Mouse (Mus musculus): ENCODE measurements around the gene Krr1. TPM values are rescaled to one million over a fixed set of nuclear protein-coding genes. Genes with fewer than 3 reads are reported as not detected.

Gene Krr1
- polyA plus RNA-seq (2014; fragmentation: Nextera tagmentation; extraction: Ambion mirVana), result 53.9 and 55.6 TPM in 2 replicates

DNA sequence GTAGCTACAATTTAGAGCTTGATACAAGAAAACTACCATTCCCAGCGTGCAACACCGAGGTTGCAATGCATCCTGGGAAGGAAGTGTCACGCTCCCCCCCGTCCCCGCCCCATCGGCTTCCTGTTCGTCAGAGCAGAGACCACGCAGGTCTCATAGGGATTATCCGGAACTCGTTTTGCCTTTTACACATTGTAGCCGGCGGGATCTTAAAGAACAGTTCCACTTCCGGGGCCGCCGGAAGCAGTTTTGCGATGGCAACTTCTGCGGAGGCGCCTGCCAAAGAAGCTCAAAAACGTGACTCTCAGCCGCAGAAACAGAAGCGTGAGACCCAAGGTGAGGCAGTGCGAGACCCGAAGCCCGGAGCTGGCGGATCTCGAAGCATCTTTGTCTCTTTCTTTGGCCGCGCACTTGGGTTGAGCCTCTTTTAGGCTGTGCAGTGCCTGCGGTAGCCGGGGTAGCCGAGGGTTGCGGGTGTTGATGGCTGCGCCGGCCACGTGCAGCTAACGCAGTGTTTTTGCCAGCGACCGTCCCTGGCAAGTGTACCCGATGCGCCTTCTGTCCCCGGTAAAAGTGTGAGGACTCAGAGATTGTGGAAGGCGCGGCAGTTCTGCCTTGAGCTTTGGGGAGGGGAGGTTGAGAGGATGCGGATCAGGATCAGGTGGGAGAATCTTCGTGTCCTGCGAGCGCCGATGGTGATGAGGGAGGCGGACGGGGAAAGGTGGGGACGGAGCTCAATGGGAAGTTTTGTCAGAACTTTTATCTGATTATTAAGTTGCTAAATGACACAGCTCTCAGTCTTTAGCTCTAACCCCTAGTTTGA is at the start of gene Krr1:
Gene Krr1, plus strand, starts transcription at position 123 of the 820 bp plus-strand sequence.
- H3K4me1 ChIP-seq (ENCODE audit: insufficient read depth), result peaks cover 4% of the 10 kb centered on the region; the same call in 1 of the 2 replicates
- peak; percentile 98 for ATAC-seq (ENCODE audit: insufficient read depth)
- no peaks in the 10 kb centered on the region for H3K9me3 ChIP-seq (ENCODE audit: low read depth, low read length)
- WGBS, result under 1% methylated on average over 51 of the region's 51 CpGs
- H3K4me2 ChIP-seq, result peak within 1 kb of the TSS; percentile 68
- H3K27me3 ChIP-seq (ENCODE audit: insufficient read depth, low read length), result no peaks in the 10 kb centered on the region
- peak within 1 kb of the TSS; percentile 82 for H3K4me3 ChIP-seq (ENCODE audit: low read depth, low read length)
- no peak for TF ChIP-seq CTCF (IDR thresholded peaks at IDR 0.05; ENCODE audit: low read depth)
- H3K27ac ChIP-seq (ENCODE audit: low read depth), result peak within 1 kb of the TSS; percentile 62
- H3K36me3 ChIP-seq (ENCODE audit: insufficient read depth), result peaks cover 11% of the 10 kb centered on the region; the same call in 1 of the 2 replicates
- peak within 1 kb of the TSS; percentile 85 for H3K9ac ChIP-seq
- DNase-seq, result peak; percentile 98

DNA sequence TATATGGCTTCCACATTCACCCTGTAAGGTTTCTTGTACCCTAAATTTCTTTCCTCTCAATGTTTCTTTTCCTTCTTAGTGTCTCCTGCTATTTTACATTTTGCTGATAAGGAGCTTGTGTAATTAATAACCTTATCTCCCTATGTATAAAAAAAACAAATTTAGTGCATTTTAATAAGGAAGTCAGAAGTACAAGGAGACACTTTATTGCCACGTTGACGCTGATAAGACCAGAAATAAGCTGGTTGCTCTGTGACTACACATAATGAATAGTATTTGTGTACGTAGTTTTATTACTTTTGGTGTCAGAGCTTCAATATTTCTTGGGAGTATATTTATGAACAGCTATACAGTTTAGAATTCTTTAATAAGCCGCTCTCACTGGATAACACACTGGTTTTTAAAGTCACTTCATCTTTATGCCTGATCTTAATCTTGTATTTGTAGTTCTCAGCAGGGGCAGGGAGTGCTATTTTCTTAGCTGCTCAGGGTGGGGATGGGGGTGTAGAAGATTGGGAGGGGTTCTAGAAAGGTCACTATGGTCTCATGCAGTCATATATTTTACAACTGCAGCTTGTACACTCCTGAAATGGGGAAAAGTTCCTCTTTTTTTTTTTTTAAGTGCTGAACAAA is 48.8 kb upstream of the Krr1 start:
- ATAC-seq (ENCODE audit: insufficient read depth), result 0 out of 2 replicates have a peak, but pooled peaks have one; percentile 26

DNA sequence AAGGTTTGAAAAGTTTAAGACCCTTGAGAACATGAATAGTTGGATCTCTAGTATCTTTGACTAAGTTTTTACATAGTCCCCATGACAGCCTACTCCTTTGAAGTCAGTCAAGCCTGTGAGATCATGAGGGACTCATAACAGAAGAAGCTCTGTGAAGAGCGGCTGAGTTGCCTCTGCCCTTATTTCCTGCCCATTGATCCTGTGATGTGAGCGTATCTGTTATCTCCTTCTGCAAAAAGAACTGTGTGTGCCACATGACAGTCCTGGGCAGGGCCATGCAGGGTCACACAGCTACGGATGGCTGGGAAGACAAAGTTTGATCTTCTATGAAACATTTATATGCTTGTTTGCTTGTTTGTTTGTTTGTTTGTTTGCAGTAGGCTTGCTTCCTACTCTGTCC is 48.3 kb upstream of the Krr1 start:
- Histone ChIP-seq H3K4me3 (ENCODE audit: low read depth, low read length) (no peak overlapping the region), H3K4me1 (ENCODE audit: insufficient read depth) (peaks cover 8% of the 10 kb centered on the region; the same call in 1 of the 2 replicates), H3K27ac (ENCODE audit: low read depth) (no peak overlapping the region), H3K27me3 (ENCODE audit: insufficient read depth, low read length) (no peaks in the 10 kb centered on the region), H3K36me3 (ENCODE audit: insufficient read depth) (no peaks in the 10 kb centered on the region), H3K9me3 (ENCODE audit: low read depth, low read length) (no peaks in the 10 kb centered on the region), H3K9ac (no peak overlapping the region), H3K4me2 (no peak overlapping the region)
- no peak for TF ChIP-seq CTCF (IDR thresholded peaks at IDR 0.05; ENCODE audit: low read depth)
- no peak for ATAC-seq (ENCODE audit: insufficient read depth)
- no peak for DNase-seq
- WGBS, result 61% methylated on average over 3 of the region's 3 CpGs

More for the DNA sequence above, 48.8 kb upstream of the Krr1 start:
- Histone ChIP-seq H3K4me2 (no peak overlapping the region), H3K9me3 (ENCODE audit: low read depth, low read length) (no peaks in the 10 kb centered on the region), H3K36me3 (ENCODE audit: insufficient read depth) (no peaks in the 10 kb centered on the region), H3K4me3 (ENCODE audit: low read depth, low read length) (no peak overlapping the region), H3K27ac (ENCODE audit: low read depth) (no peak overlapping the region), H3K27me3 (ENCODE audit: insufficient read depth, low read length) (no peaks in the 10 kb centered on the region), H3K9ac (no peak overlapping the region), H3K4me1 (ENCODE audit: insufficient read depth) (0 out of 2 replicates have a peak, but pooled peaks cover 8% of the 10 kb centered on the region)
- DNase-seq, result no peak
- 46% methylated on average over 4 of the region's 4 CpGs for WGBS
- TF ChIP-seq CTCF (IDR thresholded peaks at IDR 0.05; ENCODE audit: low read depth), result no peak

DNA sequence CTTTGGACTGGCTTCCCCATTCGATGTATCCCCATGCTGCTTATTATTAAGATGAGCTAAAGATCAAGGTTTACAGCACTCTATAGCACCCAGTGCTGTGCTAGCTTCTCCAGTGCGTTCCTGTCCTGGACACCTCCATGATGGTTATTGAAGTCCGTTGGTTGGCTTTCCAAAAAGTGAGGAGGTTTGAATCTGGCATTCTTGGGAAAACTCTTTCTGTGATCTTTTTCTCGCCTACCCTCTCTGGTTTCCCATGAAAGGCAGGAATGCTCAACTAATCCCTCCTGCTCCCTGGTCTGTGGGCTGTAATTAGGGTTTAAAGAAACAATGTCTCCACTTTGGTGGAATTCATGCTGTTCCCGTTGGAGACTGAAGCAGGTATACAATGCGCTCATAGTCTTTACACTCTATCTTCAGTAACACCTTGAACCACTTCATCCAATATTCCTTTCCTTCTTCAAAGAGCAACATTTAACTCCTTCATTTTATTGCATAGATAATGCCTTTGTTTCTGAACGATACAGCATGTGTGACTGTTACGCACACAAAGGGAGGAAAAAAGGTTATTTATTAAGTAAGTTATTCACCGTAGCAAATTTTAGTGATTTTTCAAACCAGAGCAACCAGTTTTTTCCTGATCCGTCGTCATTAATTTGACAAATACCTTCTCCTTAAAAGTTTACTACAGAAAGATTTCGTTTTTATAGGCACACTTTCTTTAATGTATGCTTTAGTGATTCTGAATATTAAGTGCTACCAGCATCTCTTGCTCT is 47.6 kb upstream of the Krr1 start:
- no peaks in the 10 kb centered on the region for H3K36me3 ChIP-seq (ENCODE audit: insufficient read depth)
- no peaks in the 10 kb centered on the region for H3K27me3 ChIP-seq (ENCODE audit: insufficient read depth, low read length)
- no peak overlapping the region for H3K4me3 ChIP-seq (ENCODE audit: low read depth, low read length)
- H3K4me2 ChIP-seq, result no peak overlapping the region
- no peak overlapping the region for H3K9ac ChIP-seq
- DNase-seq (no peak), ATAC-seq (ENCODE audit: insufficient read depth) (no peak)
- no peaks in the 10 kb centered on the region for H3K9me3 ChIP-seq (ENCODE audit: low read depth, low read length)
- WGBS, result 44% methylated on average over 12 of the region's 12 CpGs
- H3K27ac ChIP-seq (ENCODE audit: low read depth), result peak overlapping the region; percentile 22; the same call in 1 of the 2 replicates
- TF ChIP-seq CTCF (IDR thresholded peaks at IDR 0.05; ENCODE audit: low read depth), result no peak
- H3K4me1 ChIP-seq (ENCODE audit: insufficient read depth), result peaks cover 8% of the 10 kb centered on the region; the same call in 1 of the 2 replicates

GRCm38 (mm10) chr10:111925489-111925860 is 47.0 kb upstream of the Krr1 start:
- WGBS, result 3% methylated on average over 10 of the region's 10 CpGs
- ATAC-seq (ENCODE audit: insufficient read depth) (peak; percentile 85), DNase-seq (peak; percentile 99)
- peak; percentile 83 for TF ChIP-seq CTCF (IDR thresholded peaks at IDR 0.05; ENCODE audit: low read depth)
- Histone ChIP-seq H3K27ac (ENCODE audit: low read depth) (peak overlapping the region; percentile 22; the same call in 1 of the 2 replicates), H3K9ac (no peak overlapping the region), H3K9me3 (ENCODE audit: low read depth, low read length) (no peaks in the 10 kb centered on the region), H3K36me3 (ENCODE audit: insufficient read depth) (no peaks in the 10 kb centered on the region), H3K27me3 (ENCODE audit: insufficient read depth, low read length) (no peaks in the 10 kb centered on the region), H3K4me2 (no peak overlapping the region), H3K4me3 (ENCODE audit: low read depth, low read length) (no peak overlapping the region), H3K4me1 (ENCODE audit: insufficient read depth) (peaks cover 8% of the 10 kb centered on the region; the same call in 1 of the 2 replicates)

GRCm38 (mm10) chr10:111932621-111933345 is 39.7 kb upstream of the Krr1 start:
- H3K9ac ChIP-seq, result no peak overlapping the region
- H3K4me1 ChIP-seq (ENCODE audit: insufficient read depth), result peaks cover 15% of the 10 kb centered on the region
- 55% methylated on average over 11 of the region's 11 CpGs for WGBS

More at GRCm38 (mm10) chr10:111932621-111933345, 39.7 kb upstream of the Krr1 start:
- Histone ChIP-seq H3K9me3 (ENCODE audit: low read depth, low read length) (no peaks in the 10 kb centered on the region), H3K36me3 (ENCODE audit: insufficient read depth) (no peaks in the 10 kb centered on the region), H3K27ac (ENCODE audit: low read depth) (no peak overlapping the region), H3K4me2 (no peak overlapping the region), H3K4me3 (ENCODE audit: low read depth, low read length) (no peak overlapping the region), H3K27me3 (ENCODE audit: insufficient read depth, low read length) (no peaks in the 10 kb centered on the region)
- no peak for TF ChIP-seq CTCF (IDR thresholded peaks at IDR 0.05; ENCODE audit: low read depth)
- no peak for ATAC-seq (ENCODE audit: insufficient read depth)
- no peak for DNase-seq

Data from lung, embryonic 14.5 days (tissue).